Mouse (Mus musculus): ENCODE data around the gene Olfr368. TPM values are rescaled to one million over a fixed set of nuclear protein-coding genes. Genes with fewer than 3 reads are reported as not detected.

Gene Olfr368
- total and polyA plus RNA-seq, 3 experiments: not detected

- TF ChIP-seq USF2 (IDR thresholded peaks at IDR 0.05; ENCODE audit: borderline replicate concordance in 1 of 2, insufficient read depth in 1 of 2, low read depth in 1 of 2, low read length in 2 of 2) (no peak), TCF12 (IDR thresholded peaks at IDR 0.05; ENCODE audit: low read depth, low read length) (no peak), ZC3H11A (IDR thresholded peaks at IDR 0.05; ENCODE audit: low read depth, low read length) (peak; percentile 41), SMC3 (IDR thresholded peaks at IDR 0.05; ENCODE audit: low read depth, low read length) (peak; percentile 75), GABPA (IDR thresholded peaks at IDR 0.05; ENCODE audit: low read depth, low read length) (no peak), MYC (IDR thresholded peaks at IDR 0.05; ENCODE audit: low read depth, low read length) (peak; percentile 65), MAX (IDR thresholded peaks at IDR 0.05; ENCODE audit: low read length) (0 out of 2 replicates have a peak, but pooled peaks have one; percentile 19), RAD21 (IDR thresholded peaks at IDR 0.05; ENCODE audit: low read depth, low read length) (peak; percentile 73), CTCF (IDR thresholded peaks at IDR 0.05 in 2 of 3, conservative IDR thresholded peaks at IDR 0.05 in 1 of 3; ENCODE audit: control insufficient read depth in 1 of 3, insufficient read depth in 1 of 3, low read depth in 2 of 3, low read length in 3 of 3, poor library complexity in 1 of 3, severe bottlenecking in 1 of 3) (peak; percentile 64 to 83 (median 69))
- peak; percentile 82 for DNase-seq (ENCODE audit: low read depth, low spot score)
- H3K36me3 ChIP-seq (ENCODE audit: control insufficient read depth in 1 of 2, insufficient read depth in 2 of 2, low read length in 2 of 2): peaks cover 17 to 30% of the 10 kb centered on the region in 2 experiments
Observed at GRCm38 (mm10) chr2:37380189-37380588, 53.9 kb downstream of the Olfr368 start.

More at GRCm38 (mm10) chr2:37380189-37380588, 53.9 kb downstream of the Olfr368 start:
- no peak overlapping the region for H3K9ac ChIP-seq (ENCODE audit: control insufficient read depth, low read depth, low read length, poor library complexity, severe bottlenecking)
- H3K27ac ChIP-seq (ENCODE audit: control insufficient read depth, low read depth, low read length): no peak overlapping the region
- no peak overlapping the region for H3K4me3 ChIP-seq (ENCODE audit: control insufficient read depth in 1 of 2, insufficient read depth in 1 of 2, low read depth in 2 of 2, low read length in 2 of 2)
- H3K4me1 ChIP-seq (ENCODE audit: control insufficient read depth in 1 of 2, insufficient read depth in 2 of 2, low read length in 2 of 2): peaks cover 6 to 7% of the 10 kb centered on the region in 2 experiments
- H3K9me3 ChIP-seq (replicated peaks; ENCODE audit: insufficient read depth, low read length): no peaks in the 10 kb centered on the region
- no peaks in the 10 kb centered on the region for H3K27me3 ChIP-seq (ENCODE audit: control insufficient read depth in 1 of 2, insufficient read depth in 2 of 2, low read length in 2 of 2)
- no peaks in the 10 kb centered on the region for H3K79me2 ChIP-seq (ENCODE audit: control insufficient read depth, insufficient read depth, low read length, poor library complexity)

Other genes starting within 250 kb of the Olfr368 start
- not detected in 2 replicates for gene Olfr361, start 237.2 kb upstream of the Olfr368 start, total RNA-seq (2012; rRNA removed)
- gene Olfr361, start 237.2 kb upstream of the Olfr368 start, polyA plus RNA-seq (2012; ENCODE audit: insufficient read depth in 1 of 2, insufficient read length in 2 of 2, low read depth in 1 of 2, low replicate concordance in 2 of 2, missing spikeins in 1 of 2): not detected
- gene Olfr362, start 208.6 kb upstream of the Olfr368 start, total RNA-seq (2012; rRNA removed): not detected in 2 replicates
- not detected for gene Olfr362, start 208.6 kb upstream of the Olfr368 start, polyA plus RNA-seq (2012; ENCODE audit: insufficient read depth in 1 of 2, insufficient read length in 2 of 2, low read depth in 1 of 2, low replicate concordance in 2 of 2, missing spikeins in 1 of 2)
- gene Olfr364-ps1, start 187.2 kb upstream of the Olfr368 start, total RNA-seq (2012; rRNA removed): not detected in 2 replicates
- not detected for gene Olfr364-ps1, start 187.2 kb upstream of the Olfr368 start, polyA plus RNA-seq (2012; ENCODE audit: insufficient read depth in 1 of 2, insufficient read length in 2 of 2, low read depth in 1 of 2, low replicate concordance in 2 of 2, missing spikeins in 1 of 2)
- not detected in 2 replicates for gene Olfr365, start 138.3 kb upstream of the Olfr368 start, total RNA-seq (2012; rRNA removed)
- gene Olfr365, start 138.3 kb upstream of the Olfr368 start, polyA plus RNA-seq (2012; ENCODE audit: insufficient read depth in 1 of 2, insufficient read length in 2 of 2, low read depth in 1 of 2, low replicate concordance in 2 of 2, missing spikeins in 1 of 2): not detected
- gene Olfr366, start 114.9 kb upstream of the Olfr368 start, total RNA-seq (2012; rRNA removed): not detected in 2 replicates
- gene Olfr366, start 114.9 kb upstream of the Olfr368 start, polyA plus RNA-seq (2012; ENCODE audit: insufficient read depth in 1 of 2, insufficient read length in 2 of 2, low read depth in 1 of 2, low replicate concordance in 2 of 2, missing spikeins in 1 of 2): under 1 TPM in 1 of 2 experiments, not detected in 1; 0.01 TPM
- gene Pdcl, start 32.8 kb downstream of the Olfr368 start, total RNA-seq (2012; rRNA removed): 25.7 and 30.4 TPM in 2 replicates
- gene Pdcl, start 32.8 kb downstream of the Olfr368 start, polyA plus RNA-seq (2012; ENCODE audit: insufficient read depth in 1 of 2, insufficient read length in 2 of 2, low read depth in 1 of 2, low replicate concordance in 2 of 2, missing spikeins in 1 of 2): 10 to 100 TPM in 1 of 2 experiments, not detected in 1; 45.8 TPM
- gene Rc3h2, start 96.4 kb downstream of the Olfr368 start, total RNA-seq (2012; rRNA removed): 9.8 and 10.5 TPM in 2 replicates
- 10 to 100 TPM in 1 of 2 experiments, 1 to 10 TPM in 1; 4.1 to 43.5 TPM for gene Rc3h2, start 96.4 kb downstream of the Olfr368 start, polyA plus RNA-seq (2012; ENCODE audit: insufficient read depth in 1 of 2, insufficient read length in 2 of 2, low read depth in 1 of 2, low replicate concordance in 2 of 2, missing spikeins in 1 of 2)
- 4.6 and 5.0 TPM in 2 replicates for gene Zbtb26, start 116.6 kb downstream of the Olfr368 start, total RNA-seq (2012; rRNA removed)
- 1 to 10 TPM in 1 of 2 experiments, not detected in 1; 4.2 TPM for gene Zbtb26, start 116.6 kb downstream of the Olfr368 start, polyA plus RNA-seq (2012; ENCODE audit: insufficient read depth in 1 of 2, insufficient read length in 2 of 2, low read depth in 1 of 2, low replicate concordance in 2 of 2, missing spikeins in 1 of 2)
- gene Zbtb6, start 116.7 kb downstream of the Olfr368 start, total RNA-seq (2012; rRNA removed): 7.4 and 8.7 TPM in 2 replicates
- gene Zbtb6, start 116.7 kb downstream of the Olfr368 start, polyA plus RNA-seq (2012; ENCODE audit: insufficient read depth in 1 of 2, insufficient read length in 2 of 2, low read depth in 1 of 2, low replicate concordance in 2 of 2, missing spikeins in 1 of 2): 1 to 10 TPM in 1 of 2 experiments, not detected in 1; 5.3 TPM
- 10.5 and 12.6 TPM in 2 replicates for gene Rabgap1, start 116.8 kb downstream of the Olfr368 start, total RNA-seq (2012; rRNA removed)
- gene Rabgap1, start 116.8 kb downstream of the Olfr368 start, polyA plus RNA-seq (2012; ENCODE audit: insufficient read depth in 1 of 2, insufficient read length in 2 of 2, low read depth in 1 of 2, low replicate concordance in 2 of 2, missing spikeins in 1 of 2): 10 to 100 TPM; 12.9 to 49.8 TPM
- 0.16 and 0.23 TPM in 2 replicates for gene Gpr21, start 189.8 kb downstream of the Olfr368 start, total RNA-seq (2012; rRNA removed)
- gene Gpr21, start 189.8 kb downstream of the Olfr368 start, polyA plus RNA-seq (2012; ENCODE audit: insufficient read depth in 1 of 2, insufficient read length in 2 of 2, low read depth in 1 of 2, low replicate concordance in 2 of 2, missing spikeins in 1 of 2): under 1 TPM in 1 of 2 experiments, not detected in 1; 0.01 TPM